Mouse (Mus musculus) spleen, adult 2 months (tissue): ENCODE measurements at regions not wholly inside any gene's neighbourhood (a gene's known extent, or its start where the extent isn't known, plus 50 kb on each side); places are given as distances from the start of the nearest gene placed in this dataset.

ENCODE experiments used
- CTCF ChIP-seq: fragments of 200-500 bp; IDR thresholded peaks from 2 replicates; pipeline ENCODE4 v1.5.1; 2011; ENCODE audit warnings: mild to moderate bottlenecking, inconsistent platforms; ENCODE audit not compliant: insufficient read depth, insufficient read length, insufficient replicate concordance; ENCODE audit errors: extremely low read depth
- POLR2A ChIP-seq: fragments of 200-500 bp; IDR thresholded peaks from 2 replicates; pipeline ENCODE4 v1.6.1; 2011; ENCODE audit warnings: low read depth, low read length, inconsistent platforms

DNA sequence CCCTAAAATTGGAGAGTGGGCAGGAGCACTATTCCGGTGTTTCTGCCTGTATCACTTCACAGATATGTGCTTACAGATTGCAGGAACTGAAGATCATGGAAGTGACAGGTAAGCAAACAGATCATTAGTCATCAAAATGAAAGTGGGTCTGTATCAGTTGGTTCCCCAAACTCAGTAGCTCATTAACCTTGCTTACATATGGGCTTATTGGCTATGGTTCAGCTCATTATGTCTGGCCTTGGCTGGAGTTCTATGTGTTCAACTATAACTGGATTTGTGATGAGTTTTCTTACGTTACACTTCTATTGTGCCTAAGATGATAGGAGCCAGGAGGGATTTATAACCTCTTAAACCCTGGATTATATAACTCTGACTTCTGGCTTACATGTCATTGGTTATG, 133.5 kb upstream of the Bmper start:
- TF ChIP-seq CTCF (no peak), POLR2A (no peak)
